Mouse (Mus musculus) limb, embryonic 11.5 days (tissue): Measurements from ENCODE around the gene Slc35b4. TPM values are rescaled to one million over a fixed set of nuclear protein-coding genes. Genes with fewer than 3 reads are reported as not detected.

ENCODE experiments used
- ATAC-seq: fragments of 200-750 bp; cut with Nextera tagmentation; 2 replicates; pipeline ENCODE4 v1.8.0; 2017; ENCODE audit warnings: low read depth; ENCODE audit not compliant: insufficient number of reproducible peaks, low FRiP score, low TSS enrichment
- DNase-seq: peaks from one replicate; pipeline ENCODE4 v3.0.0-alpha.2; 2015; ENCODE audit warnings: low spot score
- H3K27ac ChIP-seq: fragments of 300-500 bp; sonication (generic); replicated peaks from 2 replicates; pipeline ENCODE4 v1.5.1; 2014; ENCODE audit warnings: low read depth, mild to moderate bottlenecking, low read length
- H3K27me3 ChIP-seq: fragments of 300-500 bp; sonication (generic); 2 replicates; pipeline ENCODE4 v1.6.1; 2014; ENCODE audit warnings: mild to moderate bottlenecking, low read length, mixed read lengths; ENCODE audit not compliant: control insufficient read depth, insufficient read depth
- H3K36me3 ChIP-seq: fragments of 300-500 bp; sonication (generic); 2 replicates; pipeline ENCODE4 v1.6.1; 2014; ENCODE audit warnings: mild to moderate bottlenecking, low read length, moderate library complexity, mixed read lengths; ENCODE audit not compliant: control insufficient read depth, insufficient read depth
- H3K4me1 ChIP-seq: fragments of 300-500 bp; sonication (generic); 2 replicates; pipeline ENCODE4 v1.6.1; 2014; ENCODE audit warnings: low read length, mixed read lengths; ENCODE audit not compliant: control insufficient read depth, insufficient read depth
- H3K4me2 ChIP-seq: fragments of 300-500 bp; sonication (generic); 2 replicates; pipeline ENCODE4 v1.6.1; 2014; ENCODE audit warnings: low read depth, mild to moderate bottlenecking, moderate library complexity; ENCODE audit not compliant: severe bottlenecking
- H3K4me3 ChIP-seq: fragments of 300-500 bp; sonication (generic); 2 replicates; pipeline ENCODE4 v1.5.1; 2014; ENCODE audit warnings: low read depth, low read length
- H3K9ac ChIP-seq: fragments of 300-500 bp; sonication (generic); 2 replicates; pipeline ENCODE4 v1.6.1; 2014; ENCODE audit warnings: mild to moderate bottlenecking, low read length
- H3K9me3 ChIP-seq: fragments of 300-500 bp; sonication (generic); 2 replicates; pipeline ENCODE4 v1.6.1; 2016; ENCODE audit warnings: low read length; ENCODE audit not compliant: control insufficient read depth
- WGBS: fragments of 180-500 bp; shearing (Covaris S2); extraction: QIAGEN DNeasy Blood & Tissue Kit; methylation state at CpG from one replicate; pipeline ENCODE4 v1.1.7; 2014; 5-methylcytosine and 5-hydroxymethylcytosine counted together
- polyA plus RNA-seq: library from polyadenylated mRNA; unstranded; fragments of >200 nt; fragmentation: Nextera tagmentation; extraction: Ambion mirVana; gene quantifications from 2 replicates; pipeline ENCODE4 v1.2.1, GENCODE M21; 2014

The Slc35b4 gene
- polyA plus RNA-seq, result 47.3 and 49.8 TPM in 2 replicates

- peak within 1 kb of the TSS; percentile 75 for H3K9ac ChIP-seq
- H3K9me3 ChIP-seq, result no peaks in the 10 kb centered on the region
- peak within 1 kb of the TSS; percentile 68 for H3K27ac ChIP-seq
- ATAC-seq, result peak; percentile 99
- DNase-seq, result peak; percentile 96
- peaks cover 5% of the 10 kb centered on the region; the same call in 1 of the 2 replicates for H3K4me1 ChIP-seq
- under 1% methylated on average over 29 of the region's 29 CpGs for WGBS
- no peaks in the 10 kb centered on the region for H3K27me3 ChIP-seq
- H3K36me3 ChIP-seq, result no peaks in the 10 kb centered on the region
- peak within 1 kb of the TSS; percentile 85 for H3K4me3 ChIP-seq
- H3K4me2 ChIP-seq, result peak within 1 kb of the TSS; percentile 74
Measured at GRCm38 (mm10) chr6:34176864-34177247, at the start of gene Slc35b4. Gene Slc35b4, minus strand, starts transcription at chr6:34177111.

- 96% methylated on average over 3 of the region's 3 CpGs for WGBS
- Histone ChIP-seq H3K4me2 (no peak overlapping the region), H3K4me3 (no peak overlapping the region), H3K36me3 (no peaks in the 10 kb centered on the region), H3K9me3 (no peaks in the 10 kb centered on the region), H3K27ac (no peak overlapping the region), H3K4me1 (no peaks in the 10 kb centered on the region), H3K27me3 (no peaks in the 10 kb centered on the region), H3K9ac (no peak overlapping the region)
- DNase-seq (no peak), ATAC-seq (no peak)
Measured at GRCm38 (mm10) chr6:34225004-34225599, 48.2 kb upstream of the Slc35b4 start.

DNA sequence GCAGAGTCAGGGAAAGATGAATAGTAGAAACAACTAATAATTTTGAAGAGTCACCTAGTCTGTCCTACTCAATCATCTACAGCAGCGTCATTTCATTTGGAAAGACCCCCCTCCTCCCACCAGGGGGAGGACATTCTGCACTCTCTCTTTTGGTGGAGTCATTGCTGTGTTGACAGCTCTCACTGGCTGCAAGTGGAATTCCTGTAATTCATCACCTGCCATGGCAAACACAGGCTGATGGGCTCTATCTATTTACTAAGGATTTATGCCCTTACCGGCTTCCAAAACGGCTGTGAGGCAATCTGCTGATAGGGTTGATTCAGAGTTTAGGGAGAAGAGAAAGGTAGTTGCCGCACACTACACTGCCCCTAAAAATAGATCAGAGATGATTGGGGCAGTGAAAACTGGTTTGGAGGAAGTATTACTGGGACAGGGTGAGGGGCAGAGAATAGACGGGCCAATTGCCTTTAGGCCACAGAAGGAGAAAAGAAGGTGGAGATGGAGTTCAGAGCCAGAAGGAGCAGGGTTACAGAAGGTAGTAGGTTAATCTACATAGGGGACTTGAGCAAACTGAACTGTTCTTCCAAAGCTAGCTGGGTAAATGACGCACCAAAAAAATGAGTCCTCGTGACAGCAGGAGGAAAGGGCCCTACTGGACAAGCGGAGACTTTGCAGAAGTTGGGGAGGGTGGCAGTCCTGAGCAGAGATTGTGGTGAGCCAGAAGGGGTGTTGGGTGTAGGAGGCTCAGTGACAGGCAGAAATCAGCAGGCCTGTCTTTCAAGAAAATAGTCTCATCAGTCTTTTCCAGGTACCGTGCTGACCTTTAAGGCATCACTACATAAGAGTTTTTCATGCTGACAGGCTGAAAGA, 39.8 kb upstream of the Slc35b4 start:
- Histone ChIP-seq H3K27ac (no peak overlapping the region), H3K4me1 (no peaks in the 10 kb centered on the region), H3K4me3 (no peak overlapping the region), H3K27me3 (no peaks in the 10 kb centered on the region), H3K36me3 (no peaks in the 10 kb centered on the region), H3K9ac (no peak overlapping the region), H3K4me2 (no peak overlapping the region), H3K9me3 (no peaks in the 10 kb centered on the region)
- ATAC-seq (no peak), DNase-seq (no peak)
- WGBS, result 62% methylated on average over 9 of the region's 9 CpGs

GRCm38 (mm10) chr6:34205754-34206153, 28.8 kb upstream of the Slc35b4 start:
- Histone ChIP-seq H3K36me3 (no peaks in the 10 kb centered on the region), H3K4me3 (no peak overlapping the region), H3K4me1 (no peaks in the 10 kb centered on the region), H3K9ac (no peak overlapping the region), H3K27ac (no peak overlapping the region), H3K27me3 (no peaks in the 10 kb centered on the region), H3K4me2 (no peak overlapping the region), H3K9me3 (no peaks in the 10 kb centered on the region)
- WGBS, result 73% methylated on average over 3 of the region's 3 CpGs
- DNase-seq, result no peak
- no peak for ATAC-seq

DNA sequence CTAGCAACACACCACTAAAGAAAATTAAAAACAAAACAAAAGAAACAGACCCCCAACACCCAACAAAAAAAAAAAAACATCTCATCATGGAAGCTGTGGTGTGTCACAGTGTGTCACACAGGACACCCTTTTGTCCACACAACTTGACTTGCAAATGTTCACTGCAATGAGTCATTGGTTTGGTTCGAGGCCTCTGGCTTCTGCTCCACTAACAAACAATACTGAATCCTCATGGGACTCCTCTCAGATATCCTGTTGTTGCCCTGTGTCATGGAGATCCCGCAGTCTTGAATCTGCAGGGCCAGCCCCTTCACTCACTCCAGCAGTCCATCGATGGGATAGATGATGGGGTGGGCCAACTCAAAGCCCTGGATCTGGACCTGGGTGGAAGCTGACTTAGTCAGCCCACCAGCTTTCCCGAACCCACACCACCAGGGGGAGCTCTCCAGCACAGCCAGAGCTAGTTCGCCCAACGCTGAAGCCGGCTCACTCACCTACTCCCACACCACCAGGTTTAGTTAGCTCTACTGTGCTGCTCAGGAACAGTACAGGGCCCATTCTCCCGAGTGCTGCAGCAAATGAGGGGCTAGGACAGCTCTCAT, 28.2 kb upstream of the Slc35b4 start:
- Histone ChIP-seq H3K27me3 (no peaks in the 10 kb centered on the region), H3K4me1 (no peaks in the 10 kb centered on the region), H3K4me2 (no peak overlapping the region), H3K9ac (no peak overlapping the region), H3K4me3 (no peak overlapping the region), H3K27ac (no peak overlapping the region), H3K9me3 (no peaks in the 10 kb centered on the region), H3K36me3 (no peaks in the 10 kb centered on the region)
- peak; percentile 42 for DNase-seq
- WGBS, result 75% methylated on average over 8 of the region's 8 CpGs
- ATAC-seq, result no peak

DNA sequence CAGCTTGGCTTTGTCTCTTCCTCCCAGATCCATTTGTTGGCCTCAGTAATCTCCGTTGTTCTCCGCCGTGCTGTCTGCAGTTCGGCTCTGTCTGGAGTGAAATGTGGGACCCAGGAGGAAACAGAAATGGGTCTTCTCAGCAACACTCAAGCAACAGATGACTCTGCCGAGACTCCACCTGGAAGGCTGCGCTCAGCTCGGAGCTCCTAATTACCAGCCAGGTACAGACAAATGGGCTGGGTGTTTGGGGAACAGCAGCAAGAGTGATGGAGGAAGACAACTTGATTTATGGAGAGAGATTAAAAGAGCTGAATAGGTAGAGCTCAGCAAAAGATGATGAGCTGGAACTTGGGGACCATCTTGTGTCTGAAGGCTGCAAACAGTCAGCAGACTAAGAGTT, 26.6 kb upstream of the Slc35b4 start:
- Histone ChIP-seq H3K4me3 (no peak overlapping the region), H3K9ac (no peak overlapping the region), H3K27me3 (no peaks in the 10 kb centered on the region), H3K27ac (no peak overlapping the region), H3K4me1 (no peaks in the 10 kb centered on the region), H3K36me3 (no peaks in the 10 kb centered on the region), H3K9me3 (no peaks in the 10 kb centered on the region), H3K4me2 (no peak overlapping the region)
- WGBS, result 64% methylated on average over 7 of the region's 7 CpGs
- no peak for DNase-seq
- no peak for ATAC-seq

DNA sequence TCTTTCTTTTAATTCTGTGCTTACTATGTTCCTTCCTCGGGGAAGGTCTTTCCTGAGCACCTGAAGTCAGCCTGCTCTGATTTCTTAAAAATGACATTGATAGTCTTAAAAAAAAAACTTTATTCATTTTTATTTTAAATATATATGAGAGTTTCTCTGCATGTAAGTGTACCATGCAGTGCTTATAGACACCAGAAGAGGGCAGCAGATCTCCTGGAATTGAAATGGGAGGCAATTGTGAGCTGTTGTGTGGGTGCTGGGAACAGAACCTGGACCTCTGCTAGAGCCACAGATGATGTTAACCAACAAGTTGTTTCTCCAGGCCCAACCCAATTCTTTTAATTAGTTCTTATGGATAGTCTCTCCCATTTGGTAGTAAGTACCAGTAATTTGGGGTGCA, 18.1 kb upstream of the Slc35b4 start:
- H3K4me3 ChIP-seq, result no peak overlapping the region
- no peak for DNase-seq
- H3K4me1 ChIP-seq, result no peaks in the 10 kb centered on the region
- no peaks in the 10 kb centered on the region for H3K9me3 ChIP-seq
- ATAC-seq, result no peak
- no peak overlapping the region for H3K9ac ChIP-seq
- WGBS, result 86% methylated on average over 1 of the region's 1 CpGs
- no peak overlapping the region for H3K4me2 ChIP-seq
- H3K27ac ChIP-seq, result no peak overlapping the region
- no peaks in the 10 kb centered on the region for H3K36me3 ChIP-seq
- H3K27me3 ChIP-seq, result no peaks in the 10 kb centered on the region

- H3K27me3 ChIP-seq, result no peaks in the 10 kb centered on the region
- 65% methylated on average over 12 of the region's 12 CpGs for WGBS
- no peak for ATAC-seq
Measured at GRCm38 (mm10) chr6:34193708-34194475, 17.0 kb upstream of the Slc35b4 start.

More at GRCm38 (mm10) chr6:34193708-34194475, 17.0 kb upstream of the Slc35b4 start:
- no peak overlapping the region for H3K4me3 ChIP-seq
- no peak overlapping the region for H3K9ac ChIP-seq
- no peaks in the 10 kb centered on the region for H3K4me1 ChIP-seq
- H3K4me2 ChIP-seq, result no peak overlapping the region
- no peak overlapping the region for H3K27ac ChIP-seq
- DNase-seq, result peak; percentile 73
- H3K9me3 ChIP-seq, result no peaks in the 10 kb centered on the region
- H3K36me3 ChIP-seq, result no peaks in the 10 kb centered on the region
